Mouse (Mus musculus) ovary, postnatal 36 days (tissue): ENCODE data around the gene Ip6k1.
"Not testable (repeated sequence)": the region's sequence is repeated elsewhere in the genome, so short reads cannot be mapped to it uniquely, and the experiment has no call there.

Source experiments
- DNase-seq: peaks from one replicate; pipeline ENCODE4 v3.0.0; 2022; ENCODE audit warnings: low spot score, mixed read lengths

The Ip6k1 gene

DNA sequence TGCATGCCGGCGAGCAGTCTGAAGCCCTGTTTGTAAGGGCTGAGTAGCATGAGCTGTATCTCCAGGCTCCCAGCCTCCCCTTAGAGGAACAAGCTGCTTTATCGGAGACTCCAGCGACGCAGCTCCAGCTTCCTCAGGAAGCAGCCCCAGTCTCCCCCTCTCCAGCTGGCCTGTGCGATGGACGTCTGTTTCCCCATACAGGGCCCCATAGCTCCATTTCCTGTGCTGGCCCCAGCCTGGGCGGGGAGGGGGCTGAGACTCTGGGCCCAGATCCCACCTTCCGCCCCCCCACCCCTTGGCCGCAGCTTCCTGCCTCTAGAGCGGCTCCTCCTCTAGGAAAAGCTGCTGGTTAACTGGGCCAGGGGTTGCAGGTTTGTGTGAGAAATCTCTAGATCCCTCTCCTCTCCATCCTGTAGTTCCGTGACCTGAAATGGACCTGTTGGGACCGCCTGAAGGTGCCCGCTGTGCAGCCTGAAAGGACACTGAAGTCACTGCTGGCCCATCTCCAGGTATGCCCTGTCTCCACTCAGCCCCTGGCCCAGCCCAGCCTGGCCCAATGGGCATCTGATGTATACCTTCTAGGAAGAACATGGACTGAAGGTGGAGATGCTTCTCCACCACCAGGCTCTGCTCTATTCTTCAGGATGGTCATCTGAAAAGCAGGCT, 19.5 kb upstream of the Ip6k1 start, which contains the start of gene Gm20661:
TSS of gene Gm20661 (plus strand) at position 378 of the 666 bp plus-strand sequence.
- no peak for DNase-seq

DNA sequence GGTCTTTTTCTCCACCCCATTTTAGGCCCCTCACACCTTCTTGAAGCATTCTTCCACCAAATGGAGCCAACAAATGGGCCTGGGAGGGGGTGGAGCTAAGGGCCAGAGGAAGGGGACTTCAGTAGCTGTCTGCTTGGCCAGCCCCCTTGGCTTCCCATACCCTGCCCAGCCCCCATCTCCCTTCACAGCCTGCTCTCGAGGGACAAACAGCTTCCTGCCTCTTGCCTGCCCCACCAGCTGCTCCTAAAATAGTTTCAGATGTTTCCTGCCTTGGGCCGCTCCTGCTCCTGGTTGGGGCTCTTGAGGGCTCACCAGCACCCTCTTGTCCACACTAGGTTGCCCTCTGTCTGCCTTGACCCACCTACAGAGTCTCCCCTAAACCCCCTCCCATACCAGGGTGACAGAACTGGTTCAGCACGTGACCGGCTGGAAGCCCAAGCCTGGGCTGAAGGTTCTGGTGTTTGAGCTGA, 18.8 kb upstream of the Ip6k1 start:
- peak; percentile 44 for DNase-seq

DNA sequence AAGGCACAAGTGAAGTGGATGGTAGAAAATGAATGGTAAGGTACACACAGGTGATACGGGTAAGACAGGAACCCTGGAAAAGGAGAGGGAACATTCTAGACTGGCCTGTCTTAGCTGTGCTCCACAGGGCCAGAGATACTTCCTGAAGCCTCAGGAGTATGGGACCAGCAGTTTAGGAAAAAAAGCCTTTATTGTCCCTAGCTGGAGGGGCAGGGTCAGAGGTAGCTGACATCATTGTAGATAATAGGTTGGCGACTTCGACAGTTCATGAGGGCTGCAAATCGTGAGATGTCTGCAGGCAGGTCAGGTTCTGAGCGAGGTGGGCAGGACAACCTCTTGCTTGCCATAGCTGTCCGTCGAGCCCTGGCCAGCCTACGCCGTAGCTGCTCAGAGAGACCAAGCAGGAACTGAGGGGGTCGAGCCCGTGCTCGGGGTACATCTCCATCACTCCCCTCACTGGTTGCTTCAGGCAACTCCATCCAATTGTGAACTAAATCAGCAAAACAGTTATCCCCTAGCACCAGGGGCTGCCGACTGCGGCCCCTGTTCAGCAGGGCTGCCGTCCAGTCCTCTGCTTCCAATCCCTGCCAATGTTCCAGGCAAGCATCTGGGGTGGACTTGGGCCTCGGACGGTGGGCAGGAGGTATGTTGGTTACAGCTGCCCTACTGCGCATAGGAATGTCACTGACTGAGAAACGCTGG, 18.1 kb upstream of the Ip6k1 start:
- no peak for DNase-seq

DNA sequence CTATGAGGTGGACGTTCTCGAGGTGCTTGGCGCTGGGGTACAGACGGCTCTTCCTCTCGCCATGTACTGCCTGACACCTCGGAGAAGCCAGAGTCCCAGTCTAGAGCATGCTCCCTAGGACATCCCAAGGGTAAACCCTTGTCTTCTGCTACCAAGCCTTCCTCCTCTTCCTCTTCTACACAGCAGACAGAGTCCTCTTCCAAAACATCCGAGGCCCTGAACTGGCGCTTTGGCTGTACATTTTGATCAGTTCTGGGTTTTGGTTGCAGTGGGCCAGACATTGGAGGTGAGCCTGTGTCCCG, 17.6 kb upstream of the Ip6k1 start:
- DNase-seq: no peak

GRCm38 (mm10) chr9:107985131-107986119, 16.9 kb upstream of the Ip6k1 start, which contains the start of gene Inka1:
TSS of gene Inka1 (minus strand) at chr9:107985879.
- peak; percentile 89 for DNase-seq

DNA sequence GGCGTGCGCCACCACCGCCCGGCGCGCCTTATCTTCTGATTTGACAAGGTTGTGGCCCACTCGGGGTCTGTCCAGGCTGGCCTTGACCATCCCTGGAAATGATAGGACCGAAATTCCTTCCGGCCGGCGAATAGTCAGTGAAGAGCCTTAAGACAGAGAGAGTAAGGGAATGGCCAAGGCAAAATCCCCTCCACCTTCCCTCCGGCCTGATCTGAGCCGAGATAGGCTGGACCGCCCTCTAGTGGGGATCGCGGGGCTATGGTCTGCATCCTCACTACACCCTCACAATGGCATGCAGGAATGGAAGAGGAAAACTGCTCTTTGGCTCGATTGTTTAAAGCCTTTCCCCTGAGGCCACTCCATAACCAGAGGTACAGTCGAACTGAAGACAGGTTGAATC, 15.9 kb upstream of the Ip6k1 start:
- DNase-seq: peak; percentile 79

- no peak for DNase-seq
These were observed 14.4 kb upstream of the Ip6k1 start for GRCm38 (mm10) chr9:107987950-107988349.

DNA sequence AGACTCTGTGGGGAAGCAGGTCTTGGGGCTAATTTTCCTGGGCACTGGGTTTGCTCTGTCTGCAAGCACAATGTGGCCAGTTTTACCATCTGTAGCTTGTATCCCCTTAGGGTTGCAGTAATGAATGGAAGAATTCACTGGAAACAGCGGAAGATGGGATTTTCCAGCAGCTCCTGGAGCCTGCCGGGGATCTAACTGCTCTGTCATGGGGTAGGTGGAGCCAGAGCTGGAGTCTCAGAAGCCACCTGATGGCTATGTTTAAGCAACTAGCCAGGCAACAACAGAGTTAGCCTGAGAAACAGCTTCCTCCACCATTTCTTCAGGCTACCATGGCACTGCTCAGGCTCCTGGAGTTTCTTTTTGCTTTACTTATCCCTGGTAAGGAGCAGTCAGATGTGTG, 10.1 kb upstream of the Ip6k1 start, which contains the start of gene Cdhr4:
TSS of gene Cdhr4 (plus strand) at position 301 of the 400 bp plus-strand sequence.
- no peak for DNase-seq

- DNase-seq: no peak
These were observed 9.3 kb upstream of the Ip6k1 start for GRCm38 (mm10) chr9:107993013-107993412.

- DNase-seq: no peak
These were observed 7.8 kb upstream of the Ip6k1 start for GRCm38 (mm10) chr9:107994464-107994863.

DNA sequence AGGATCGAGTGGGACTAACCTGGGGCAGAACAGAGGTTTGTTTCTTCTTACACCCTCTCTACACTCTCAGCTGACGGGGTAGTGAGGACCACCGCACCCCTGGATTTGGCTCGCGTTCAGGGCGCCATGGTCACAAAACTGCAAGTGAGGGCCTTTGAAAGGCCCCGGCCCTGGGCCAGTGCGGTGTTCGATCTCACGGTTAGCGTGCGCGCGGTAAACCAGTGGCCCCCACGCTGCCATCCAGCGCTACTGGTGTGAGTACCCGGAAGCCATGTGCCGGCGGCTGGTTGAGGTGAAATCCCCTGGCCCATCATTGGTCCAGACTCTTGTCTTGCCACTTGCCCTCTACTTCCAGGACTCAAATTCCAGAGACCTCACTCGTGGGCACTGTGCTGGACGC, 6.8 kb upstream of the Ip6k1 start:
- no peak for DNase-seq

GRCm38 (mm10) chr9:107996049-107996448, 6.3 kb upstream of the Ip6k1 start, which contains the start of gene Gm20662:
TSS of gene Gm20662 (plus strand) at chr9:107996349.
- DNase-seq: no peak

- no peak for DNase-seq
These were observed 653 bp downstream of the Ip6k1 start for GRCm38 (mm10) chr9:108002778-108003530.

DNA sequence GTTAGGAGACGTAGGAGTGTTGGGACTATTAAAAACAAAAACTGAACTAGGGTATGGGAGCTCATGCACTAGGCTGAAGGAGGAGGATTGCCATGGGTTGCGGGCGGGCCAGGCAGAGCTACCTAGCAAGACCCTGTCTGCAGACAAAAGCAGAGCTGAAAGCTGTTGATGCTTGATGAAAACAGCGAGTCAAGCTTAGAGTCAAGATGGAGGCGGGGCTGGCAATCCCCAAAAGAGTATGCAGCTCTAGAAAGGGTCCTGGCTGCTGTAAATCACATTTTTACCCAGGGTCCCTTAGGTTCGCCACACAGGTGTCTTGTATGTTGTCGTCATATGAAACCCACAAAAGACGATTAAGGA, 1.2 kb downstream of the Ip6k1 start:
- no peak for DNase-seq

GRCm38 (mm10) chr9:108008041-108008440, 5.7 kb downstream of the Ip6k1 start:
- no peak for DNase-seq

GRCm38 (mm10) chr9:108010385-108010784, 8.1 kb downstream of the Ip6k1 start:
- no peak for DNase-seq

DNA sequence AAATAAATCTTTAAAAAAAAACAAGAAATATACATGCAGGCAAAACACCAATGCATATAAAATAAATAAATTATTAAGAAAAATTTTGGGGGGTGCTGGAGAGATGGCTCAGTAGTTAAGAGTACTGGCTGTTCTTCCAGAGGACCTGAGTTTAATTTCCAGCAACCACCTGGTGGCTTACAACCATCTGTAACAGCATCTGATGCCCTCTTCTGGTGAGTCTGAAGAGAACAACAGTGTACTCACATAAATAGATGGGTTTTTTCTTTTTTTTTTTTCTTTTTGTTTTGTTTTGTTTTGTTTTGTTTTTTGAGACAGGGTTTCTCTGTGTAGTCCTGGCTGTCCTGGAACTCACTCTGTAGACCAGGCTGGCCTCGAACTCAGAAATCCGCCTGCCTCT, 11.3 kb downstream of the Ip6k1 start:
- DNase-seq: not testable (repeated sequence)

- DNase-seq: no peak
These were observed 14.8 kb downstream of the Ip6k1 start for GRCm38 (mm10) chr9:108017127-108017526.

DNA sequence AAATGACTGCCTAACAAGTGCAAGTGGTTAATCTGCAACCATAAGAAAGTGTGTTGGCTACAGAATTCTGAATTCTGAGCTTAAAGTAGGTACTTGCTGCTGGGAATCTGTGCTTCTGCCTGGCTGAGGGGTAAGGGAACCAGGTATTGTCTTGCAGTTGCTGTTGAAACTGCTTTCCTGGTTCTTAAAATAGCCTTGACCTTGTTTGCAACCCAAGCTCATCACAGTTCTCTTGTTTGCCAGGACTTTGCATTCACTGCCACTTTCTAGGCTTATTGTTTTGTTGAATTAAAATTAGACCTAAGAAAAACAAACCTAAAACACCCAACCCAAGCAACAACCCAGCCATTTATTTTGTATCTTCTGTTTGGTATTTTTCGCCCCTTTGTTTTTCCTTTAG, 18.4 kb downstream of the Ip6k1 start:
- DNase-seq: no peak

- DNase-seq: no peak
These were observed 20.9 kb downstream of the Ip6k1 start for GRCm38 (mm10) chr9:108023216-108023615.

GRCm38 (mm10) chr9:108026584-108026983, 24.3 kb downstream of the Ip6k1 start:
- DNase-seq: no peak

DNA sequence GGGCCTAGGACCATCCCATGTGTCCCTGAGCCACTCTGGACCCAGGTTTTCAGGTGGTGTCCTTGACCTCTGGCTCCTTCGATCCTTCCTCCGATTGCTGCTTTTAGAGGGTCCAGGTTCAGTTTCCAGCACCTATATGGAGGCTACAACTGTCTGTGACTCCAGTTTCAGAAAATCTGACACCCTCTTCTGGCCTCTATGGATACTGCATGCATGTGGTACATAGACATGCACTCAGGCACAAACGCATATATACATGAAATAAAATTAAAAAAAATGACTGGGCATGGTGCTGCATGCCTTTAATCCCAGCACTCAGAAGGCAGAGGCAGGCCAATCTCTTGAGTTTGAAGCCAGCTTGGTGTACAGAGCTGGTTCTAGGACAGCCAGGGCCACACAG, 25.6 kb downstream of the Ip6k1 start:
- DNase-seq: no peak
